Mouse (Mus musculus) bone marrow macrophage, adult 2 months (primary cell): ENCODE results near the gene Gm9945. TPM values are rescaled to one million over a fixed set of nuclear protein-coding genes. Genes with fewer than 3 reads are reported as not detected.

Experiments
- H3K27ac ChIP-seq: 2 replicates; pipeline ENCODE4 v1.5.1; 2012; ENCODE audit warnings: low read depth, low read length; ENCODE audit not compliant: insufficient read depth
- H3K4me1 ChIP-seq: 2 replicates; pipeline ENCODE4 v1.6.1; 2012; ENCODE audit warnings: low read length; ENCODE audit not compliant: control insufficient read depth, insufficient read depth
- H3K4me3 ChIP-seq: 2 replicates; pipeline ENCODE4 v1.5.1; 2012; ENCODE audit warnings: mild to moderate bottlenecking, low read length, moderate library complexity; ENCODE audit not compliant: insufficient read depth
- CTCF ChIP-seq: IDR thresholded peaks from 2 replicates; pipeline ENCODE4 v1.5.1; 2012; ENCODE audit warnings: low read depth, mild to moderate bottlenecking, low read length, moderate library complexity
- POLR2A ChIP-seq: IDR thresholded peaks from 2 replicates; pipeline ENCODE4 v1.6.1; 2012; ENCODE audit warnings: mild to moderate bottlenecking, low read depth, low read length, borderline replicate concordance
- polyA plus RNA-seq: library from polyadenylated mRNA; stranded (reverse); fragments of >200 nt; gene quantifications from 2 replicates; pipeline ENCODE4 v1.2.4, GENCODE M21; 2012; ENCODE audit not compliant: missing spikeins, insufficient read depth, insufficient read length

The Gm9945 gene
- polyA plus RNA-seq: not detected in 2 replicates

- H3K27ac ChIP-seq: no peak within 1 kb of the TSS
- no peak for TF ChIP-seq CTCF
- no peak for TF ChIP-seq POLR2A
- peak within 1 kb of the TSS; percentile 57 for H3K4me3 ChIP-seq
- H3K4me1 ChIP-seq: no peaks in the 10 kb centered on the region
These were observed at the start of gene Gm9945, which contains the start of gene Sowaha for GRCm38 (mm10) chr11:53479783-53480301. Gm9945 (plus strand) TSS chr11:53480166. Sowaha (minus strand) TSS chr11:53480274.

GRCm38 (mm10) chr11:53430300-53430669 is 49.7 kb upstream of the Gm9945 start:
- TF ChIP-seq POLR2A: no peak
- TF ChIP-seq CTCF: no peak
- peaks cover 13% of the 10 kb centered on the region for H3K4me1 ChIP-seq
- H3K4me3 ChIP-seq: peak overlapping the region; percentile 77
- H3K27ac ChIP-seq: peak overlapping the region; percentile 66

- TF ChIP-seq CTCF: no peak
- TF ChIP-seq POLR2A: no peak
- Histone ChIP-seq H3K27ac (peak within 1 kb of the TSS; percentile 66), H3K4me3 (peak within 1 kb of the TSS; percentile 77), H3K4me1 (peaks cover 13% of the 10 kb centered on the region)
These were observed 49.2 kb upstream of the Gm9945 start, which contains the start of the genes Uqcrq and Gdf9 for GRCm38 (mm10) chr11:53430670-53431346. Uqcrq (minus strand) TSS chr11:53430831. Gdf9 (plus strand) TSS chr11:53431023.

GRCm38 (mm10) chr11:53431347-53432056 is 48.5 kb upstream of the Gm9945 start:
- H3K4me3 ChIP-seq: peak overlapping the region; percentile 77
- H3K4me1 ChIP-seq: peaks cover 19% of the 10 kb centered on the region
- TF ChIP-seq POLR2A (no peak), CTCF (no peak)
- 0 out of 2 replicates have a peak overlapping the region, but pooled peaks have one; percentile 1 for H3K27ac ChIP-seq

- TF ChIP-seq POLR2A (no peak), CTCF (no peak)
- Histone ChIP-seq H3K4me1 (peaks cover 22% of the 10 kb centered on the region), H3K4me3 (no peak overlapping the region), H3K27ac (no peak overlapping the region)
These were observed 46.9 kb upstream of the Gm9945 start for GRCm38 (mm10) chr11:53433057-53433456.

- TF ChIP-seq CTCF (no peak), POLR2A (no peak)
- Histone ChIP-seq H3K4me1 (peaks cover 18% of the 10 kb centered on the region), H3K4me3 (no peak overlapping the region), H3K27ac (no peak overlapping the region)
These were observed 44.5 kb upstream of the Gm9945 start for GRCm38 (mm10) chr11:53435504-53435903.

GRCm38 (mm10) chr11:53436338-53436737 is 43.6 kb upstream of the Gm9945 start:
- no peak for TF ChIP-seq CTCF
- no peak for TF ChIP-seq POLR2A
- H3K4me3 ChIP-seq: no peak overlapping the region
- peak overlapping the region; percentile 58 for H3K27ac ChIP-seq
- H3K4me1 ChIP-seq: peaks cover 17% of the 10 kb centered on the region

- no peak overlapping the region for H3K27ac ChIP-seq
- TF ChIP-seq POLR2A: no peak
- TF ChIP-seq CTCF: no peak
- no peak overlapping the region for H3K4me3 ChIP-seq
- H3K4me1 ChIP-seq: no peaks in the 10 kb centered on the region
These were observed 38.0 kb upstream of the Gm9945 start for GRCm38 (mm10) chr11:53441921-53442320.

- Histone ChIP-seq H3K27ac (no peak overlapping the region), H3K4me3 (no peak overlapping the region), H3K4me1 (no peaks in the 10 kb centered on the region)
- TF ChIP-seq CTCF (peak; percentile 73), POLR2A (no peak)
These were observed 36.1 kb upstream of the Gm9945 start for GRCm38 (mm10) chr11:53443861-53444260.
